Mouse (Mus musculus) hematopoietic stem cell, adult 5-6 weeks (primary cell): ENCODE measurements around the gene Dis3l2. TPM values are rescaled to one million over a fixed set of nuclear protein-coding genes. Genes with fewer than 3 reads are reported as not detected.

ENCODE experiments used
- ATAC-seq, 2 experiments: fragments of 125-278 bp in 1 of 2; replicated peaks in 1 of 2; 2 replicates each; pipeline ENCODE4 v1.8.0; 2016 to 2017; ENCODE audit warnings: inconsistent platforms in 2 of 2, mild to moderate bottlenecking in 2 of 2, moderate number of reproducible peaks in 2 of 2, low read depth in 1 of 2, moderate TSS enrichment in 1 of 2; ENCODE audit not compliant: low FRiP score in 2 of 2, poor library complexity in 2 of 2, severe bottlenecking in 2 of 2, insufficient read depth in 1 of 2, low TSS enrichment in 1 of 2
- total RNA-seq: library from RNA; stranded (forward); fragments of 172-1452, 232-1000 nt; gene quantifications from 2 replicates; pipeline ENCODE4 v1.2.3, GENCODE M21; 2017

The Dis3l2 gene
- total RNA-seq, 1 experiment from 2014 or later = 42.1 TPM

DNA sequence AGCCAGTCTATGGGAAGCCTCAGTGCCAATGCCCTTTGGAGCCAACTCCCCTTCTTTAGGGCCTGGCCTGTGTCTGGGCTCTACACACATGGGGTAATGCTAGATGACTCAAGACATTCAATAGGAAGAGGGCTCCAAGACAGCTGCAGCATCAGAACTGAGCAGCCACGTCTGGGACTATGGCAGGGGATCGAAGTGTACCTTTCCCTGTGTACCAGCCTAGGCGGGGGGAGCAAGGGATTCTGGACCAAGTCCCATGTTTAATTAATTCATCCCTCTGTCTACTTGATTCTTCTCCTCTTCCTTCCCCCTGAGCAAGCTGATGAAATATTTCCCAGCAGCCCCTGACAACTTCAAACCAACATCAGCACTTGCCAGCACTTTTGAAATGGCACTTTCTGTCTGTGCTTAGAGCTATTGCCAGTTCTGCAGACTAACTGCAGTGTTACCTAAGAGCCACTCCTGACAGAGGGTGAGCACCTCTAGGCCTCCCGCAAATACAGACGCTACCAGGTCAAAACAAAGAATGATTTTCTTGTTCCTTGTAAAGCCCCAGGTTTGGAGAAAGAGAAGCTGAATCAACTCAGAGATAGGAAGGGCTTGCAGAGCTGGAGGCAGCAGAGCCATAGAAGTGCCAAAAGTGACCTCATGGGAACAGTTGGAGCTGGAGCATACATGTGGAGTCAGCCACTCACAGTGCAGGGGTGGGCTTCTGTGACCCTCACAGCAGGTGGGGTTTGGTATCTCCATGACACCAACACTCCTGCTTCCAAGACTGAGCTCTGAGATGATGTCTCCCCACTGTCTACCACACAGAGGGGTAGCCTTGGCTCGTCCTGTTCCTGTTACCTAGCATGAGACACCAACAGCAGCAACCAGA lies 319.9 kb downstream of the Dis3l2 start:
- ATAC-seq = no peak

DNA sequence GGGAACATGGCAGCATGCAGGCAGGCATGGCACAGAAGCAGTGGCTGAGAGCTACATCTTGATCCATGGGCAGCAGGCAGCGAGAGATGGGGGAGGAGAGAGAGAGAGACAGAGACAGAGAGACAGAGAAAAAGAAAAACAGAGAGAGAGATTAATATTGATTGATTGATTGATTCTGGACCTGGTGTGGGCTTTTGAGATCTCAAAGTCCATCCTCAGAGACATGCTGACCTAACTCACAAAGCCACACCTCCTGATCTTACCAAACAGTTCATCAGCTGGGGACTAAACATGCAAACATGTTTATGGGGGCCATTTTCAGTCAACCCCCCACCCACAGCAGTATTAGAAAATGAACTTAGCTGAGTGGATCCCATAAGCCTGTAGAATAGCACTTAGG lies 321.4 kb downstream of the Dis3l2 start:
- no peak for ATAC-seq

DNA sequence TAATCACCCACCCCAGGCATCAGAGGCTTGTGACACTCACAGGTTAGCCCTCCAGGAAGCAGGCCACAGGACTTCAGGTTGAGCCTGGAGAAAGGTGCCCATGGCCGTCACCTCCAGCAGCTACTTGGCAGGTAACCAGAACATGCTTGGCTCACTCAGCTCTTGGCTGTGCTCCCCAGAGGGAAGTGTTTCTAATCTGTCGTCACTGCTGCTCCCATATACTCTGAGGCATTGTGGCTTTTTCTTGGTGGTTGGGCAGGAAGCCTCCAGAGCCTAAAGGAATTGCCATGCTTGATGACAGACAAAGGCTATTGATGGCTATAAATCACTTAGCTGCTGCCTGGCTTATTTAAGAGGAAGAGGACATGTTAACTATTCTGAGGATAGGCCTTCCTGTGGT lies 325.2 kb downstream of the Dis3l2 start:
- peak; percentile 64 to 77; a peak in 3 of 4 replicates for ATAC-seq

DNA sequence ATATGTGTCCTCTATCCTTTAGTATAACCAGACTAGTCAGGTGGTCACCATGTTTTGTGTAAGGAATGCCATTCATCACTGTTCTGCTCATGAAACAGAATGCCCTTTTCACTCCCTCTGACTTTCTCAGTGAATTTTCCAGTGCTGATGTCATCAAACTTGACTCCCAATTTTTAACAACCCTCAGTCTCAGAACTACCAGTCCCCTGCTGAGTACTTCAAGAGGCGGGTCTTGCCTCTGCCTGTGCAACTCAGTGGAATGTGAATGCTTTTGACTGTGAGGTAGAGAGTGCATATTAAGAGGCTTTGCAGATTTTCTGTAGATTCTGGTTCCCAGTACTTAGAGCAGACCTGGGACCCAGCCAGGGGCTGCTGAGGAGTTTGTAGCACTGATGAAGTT lies 327.0 kb downstream of the Dis3l2 start:
- ATAC-seq = no peak

DNA sequence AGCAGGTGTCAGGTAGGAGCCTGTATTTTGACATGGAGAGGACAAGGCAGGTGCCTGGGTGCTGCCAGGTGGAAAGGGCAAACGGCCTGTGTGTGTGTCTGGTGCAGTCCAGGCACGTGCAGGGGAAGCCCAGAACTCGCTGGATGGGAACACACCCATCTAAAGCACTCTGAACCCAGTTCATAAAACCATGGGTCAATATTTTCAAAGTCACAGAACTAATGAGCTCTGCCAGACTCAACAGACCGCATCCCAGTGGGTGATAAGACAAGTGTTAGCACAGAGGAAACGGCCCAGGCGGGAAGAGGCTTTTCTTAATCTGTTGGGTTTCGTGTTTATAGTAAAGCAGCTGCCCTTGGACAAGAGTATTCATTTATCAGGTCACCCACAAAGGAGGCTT lies 328.9 kb downstream of the Dis3l2 start:
- no peak for ATAC-seq

DNA sequence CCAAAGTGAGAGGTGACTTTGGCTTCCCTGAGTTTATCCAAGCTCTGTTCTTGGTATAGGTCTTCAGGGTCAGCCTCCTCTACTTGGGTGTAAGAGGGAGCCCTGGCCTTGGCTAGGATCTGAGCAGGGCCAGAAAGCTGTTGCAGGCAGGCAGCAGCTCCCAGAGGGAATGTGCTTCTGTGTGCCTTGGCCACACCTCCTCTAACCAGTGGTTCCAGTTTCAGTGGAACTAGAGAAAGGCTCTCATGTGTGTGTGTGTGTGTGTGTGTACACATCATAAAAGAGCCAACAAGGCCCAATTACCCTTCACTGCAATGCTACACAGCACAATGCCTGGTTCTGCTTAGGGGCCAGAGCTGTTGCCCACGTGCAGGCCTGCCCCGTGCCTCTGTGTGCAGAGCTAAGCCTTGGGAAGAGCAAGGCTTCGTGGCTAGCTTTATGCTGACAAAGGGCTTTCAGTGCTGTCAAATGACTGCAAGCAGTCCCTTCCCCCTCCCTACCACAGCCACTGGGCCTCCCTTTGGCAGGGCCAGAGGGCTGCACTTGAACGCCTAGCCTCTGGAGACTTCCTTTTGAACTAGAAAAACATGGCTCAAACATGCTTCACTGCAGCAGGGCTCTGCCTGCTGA lies 332.0 kb downstream of the Dis3l2 start:
- peak; percentile 34 to 38; a peak in 3 of 4 replicates for ATAC-seq

DNA sequence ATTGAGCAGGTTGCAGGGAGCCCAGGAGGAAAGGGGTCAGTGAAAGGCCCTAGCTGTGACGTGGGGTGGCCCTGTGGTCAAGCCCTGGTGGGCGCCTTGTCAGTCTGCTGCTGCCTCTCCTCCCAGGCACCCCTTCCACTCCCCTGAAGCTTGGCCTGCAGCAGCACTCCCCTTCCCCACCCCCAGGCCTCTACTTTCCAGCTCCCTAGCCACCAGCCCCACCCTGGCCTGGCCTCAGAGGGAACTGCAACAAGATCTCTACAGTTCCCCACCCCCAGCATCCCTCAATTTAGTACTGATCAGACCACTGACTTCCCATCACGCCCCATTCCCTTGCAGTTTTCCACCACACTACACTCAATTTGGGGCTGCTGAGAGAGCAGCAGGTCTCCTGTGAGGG lies 332.7 kb downstream of the Dis3l2 start:
- ATAC-seq = no peak

DNA sequence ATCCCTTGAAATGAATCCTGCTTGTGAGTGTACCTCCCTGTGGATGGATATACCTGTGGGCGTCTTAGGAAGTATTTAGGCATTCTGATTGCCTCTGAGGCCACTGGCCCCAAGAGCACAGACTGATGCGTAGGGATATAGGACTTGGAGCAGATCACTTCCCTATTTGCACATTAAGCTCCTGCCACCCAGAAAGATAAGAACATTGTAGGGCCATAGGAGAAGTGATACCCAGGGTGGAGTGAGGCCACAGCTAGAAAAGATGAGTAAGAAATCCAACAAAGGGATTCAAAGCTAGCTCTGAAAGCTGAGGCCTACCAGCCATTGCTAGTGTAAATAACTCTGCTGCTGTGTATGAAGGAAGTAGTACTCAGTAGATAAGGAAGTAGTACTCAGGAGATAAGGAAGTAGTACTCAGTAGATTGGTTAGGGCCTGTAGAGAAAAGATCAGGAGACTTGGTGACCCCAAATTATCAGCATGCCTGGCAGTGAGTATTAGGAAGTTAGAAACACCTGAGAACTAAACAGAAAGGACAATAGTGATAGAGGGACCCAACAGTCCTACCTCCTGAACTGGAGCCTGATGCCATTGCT lies 335.0 kb downstream of the Dis3l2 start:
- no peak for ATAC-seq

DNA sequence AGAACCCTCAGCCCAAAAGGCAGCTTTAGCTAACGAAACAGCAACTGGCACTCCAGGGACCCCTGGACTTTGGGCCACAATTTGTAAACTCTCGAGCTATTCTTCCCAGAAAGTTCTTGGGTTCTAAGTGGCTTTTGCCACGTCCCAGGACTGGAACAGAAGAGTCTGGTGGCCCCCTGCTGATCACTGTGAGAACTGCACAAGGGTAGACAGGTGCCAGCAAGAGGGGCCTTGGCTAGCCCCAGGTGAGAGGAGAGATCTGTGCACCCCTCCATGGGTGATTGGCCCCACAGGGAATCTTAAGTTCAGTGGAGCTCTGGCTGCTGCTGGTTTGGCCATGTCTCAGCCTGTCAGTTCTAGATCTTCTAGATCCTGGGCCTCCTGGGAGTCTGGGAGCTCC lies 337.5 kb downstream of the Dis3l2 start:
- ATAC-seq = peak; percentile 51 to 54; a peak in 2 of 4 replicates

DNA sequence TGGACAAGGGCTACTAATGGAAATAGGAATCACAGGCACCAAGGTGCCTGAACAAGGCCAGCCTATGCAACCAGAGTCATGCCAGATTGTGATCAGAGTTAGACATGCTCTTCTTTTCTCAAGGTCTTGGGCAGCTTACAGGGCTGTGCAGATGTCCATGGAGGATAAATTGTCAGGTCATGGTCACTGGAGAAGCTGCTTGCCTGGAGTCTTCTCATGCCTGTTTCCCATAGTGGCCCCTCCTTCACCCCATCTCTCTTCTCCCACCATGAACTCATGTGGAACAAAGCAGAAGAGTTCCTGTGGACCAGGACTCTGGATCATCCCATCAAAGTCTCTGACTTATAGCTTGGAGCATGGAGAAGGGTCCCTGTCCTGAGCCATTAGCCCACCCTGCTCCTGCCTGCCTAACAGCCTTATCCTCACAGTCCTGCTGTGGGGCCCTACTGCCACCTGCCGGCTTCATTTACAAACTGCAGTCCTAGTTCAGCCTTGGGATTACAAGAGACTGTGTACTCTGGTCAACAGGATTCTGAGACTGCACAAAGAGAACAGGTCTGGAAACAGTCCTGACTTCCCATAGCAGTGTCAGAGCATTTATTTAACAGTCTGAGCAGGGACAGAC lies 338.3 kb downstream of the Dis3l2 start:
- ATAC-seq = peak; percentile 49 to 62; a peak in 2 of 4 replicates

DNA sequence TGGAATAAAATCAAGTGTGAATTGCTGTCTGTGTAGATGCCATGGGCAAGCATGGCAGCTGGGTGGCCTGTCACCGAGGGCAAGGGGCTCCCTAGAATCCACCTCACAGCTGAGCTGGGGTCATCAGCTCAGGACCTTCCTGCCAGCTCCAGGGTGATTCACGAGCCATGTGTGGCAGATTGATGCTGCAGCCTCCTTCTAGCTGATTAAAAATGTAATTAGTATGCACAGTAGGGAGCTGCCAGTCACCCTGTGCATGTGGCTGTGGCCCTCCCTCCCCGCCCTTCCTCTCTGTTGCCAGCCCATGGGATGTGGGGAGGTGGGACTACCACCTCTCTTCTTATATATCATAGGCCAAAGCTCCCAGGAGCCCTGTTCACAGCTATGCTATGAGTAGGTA lies 346.5 kb downstream of the Dis3l2 start:
- ATAC-seq = no peak

DNA sequence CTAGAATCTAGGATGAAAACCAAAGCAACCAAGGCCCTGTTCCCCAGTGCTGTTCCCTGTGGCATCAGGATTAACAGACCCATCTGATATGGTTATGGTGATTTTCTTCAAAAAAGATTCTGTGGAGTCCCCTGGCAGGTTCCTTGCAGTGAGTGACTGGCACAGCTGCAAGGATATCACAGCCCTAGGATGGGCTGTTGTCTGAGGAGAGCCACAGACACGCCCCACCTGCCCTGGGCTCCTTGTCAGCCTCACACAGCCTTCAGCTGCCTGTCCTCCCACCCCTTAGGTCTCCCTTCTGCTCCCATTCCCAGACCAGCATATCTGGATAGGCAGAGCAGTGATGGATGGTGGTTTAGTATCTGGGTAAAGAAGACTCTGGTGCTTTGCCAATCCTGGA lies 347.1 kb downstream of the Dis3l2 start:
- no peak for ATAC-seq

DNA sequence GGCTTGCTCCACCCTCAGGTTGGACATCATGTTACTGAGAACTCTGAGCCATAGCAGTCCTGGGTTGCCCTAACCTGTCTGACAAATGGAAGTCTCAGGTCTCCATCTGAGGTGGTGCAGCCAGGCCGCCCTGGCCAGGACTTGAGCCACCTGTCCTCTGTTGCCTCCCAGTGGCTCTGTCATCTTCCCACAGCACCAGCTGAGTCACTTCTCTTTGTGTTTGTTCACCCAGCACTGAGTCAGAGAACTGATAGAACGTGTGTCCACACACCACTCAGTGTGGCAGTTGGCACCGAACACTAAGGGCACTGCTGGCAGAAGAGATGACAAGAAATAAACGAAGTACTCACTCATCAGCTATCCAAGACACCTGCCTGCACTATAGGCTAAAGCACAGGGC lies 347.8 kb downstream of the Dis3l2 start:
- no peak for ATAC-seq

DNA sequence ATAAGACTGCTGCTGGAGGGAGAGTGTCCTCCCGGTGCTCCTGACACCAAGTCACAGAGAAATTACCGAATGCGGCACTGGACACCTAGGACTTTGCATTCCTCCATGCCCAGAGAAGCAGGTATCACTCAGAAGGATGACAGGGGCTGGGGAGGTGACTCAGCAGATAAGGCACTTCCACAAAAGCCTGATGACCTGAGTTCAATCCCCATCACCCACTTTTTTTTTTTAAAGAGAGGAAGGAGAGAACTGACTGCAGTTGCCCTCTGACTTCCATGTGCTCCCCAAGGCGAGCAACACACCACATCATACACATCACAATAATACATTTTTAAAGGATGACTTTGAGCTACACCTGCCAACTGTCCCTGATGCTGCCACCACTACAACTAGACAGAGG lies 353.5 kb downstream of the Dis3l2 start:
- no peak for ATAC-seq

DNA sequence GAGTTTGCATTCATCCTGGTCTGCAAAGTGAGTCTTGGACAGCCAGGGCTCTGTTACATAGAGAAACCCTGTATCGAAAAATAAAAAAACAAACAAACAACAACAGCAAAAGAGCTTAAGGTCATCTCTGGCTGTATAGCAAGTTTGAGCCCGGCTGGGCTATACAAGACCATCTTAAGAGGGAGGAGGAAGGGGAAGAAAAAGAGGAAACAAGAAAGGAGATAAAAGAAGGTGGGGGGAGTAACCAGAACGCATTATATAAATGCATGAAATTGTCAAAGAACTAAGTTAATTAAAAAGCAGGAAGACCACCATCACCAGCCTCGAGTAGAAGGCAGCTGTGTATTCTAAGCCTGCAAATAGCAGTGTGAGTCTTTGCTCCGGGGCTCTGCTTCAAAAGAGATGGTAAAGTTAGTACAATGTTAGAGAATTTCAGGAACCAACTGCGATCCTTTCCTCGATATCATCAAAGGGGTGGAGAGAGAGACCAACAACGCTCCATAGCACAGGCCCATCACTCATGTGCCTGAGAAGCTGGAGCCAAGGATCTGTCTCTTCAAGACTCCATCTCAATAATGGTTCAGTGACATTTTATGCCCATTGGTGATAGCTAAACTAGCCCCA lies 355.5 kb downstream of the Dis3l2 start:
- ATAC-seq = no peak

DNA sequence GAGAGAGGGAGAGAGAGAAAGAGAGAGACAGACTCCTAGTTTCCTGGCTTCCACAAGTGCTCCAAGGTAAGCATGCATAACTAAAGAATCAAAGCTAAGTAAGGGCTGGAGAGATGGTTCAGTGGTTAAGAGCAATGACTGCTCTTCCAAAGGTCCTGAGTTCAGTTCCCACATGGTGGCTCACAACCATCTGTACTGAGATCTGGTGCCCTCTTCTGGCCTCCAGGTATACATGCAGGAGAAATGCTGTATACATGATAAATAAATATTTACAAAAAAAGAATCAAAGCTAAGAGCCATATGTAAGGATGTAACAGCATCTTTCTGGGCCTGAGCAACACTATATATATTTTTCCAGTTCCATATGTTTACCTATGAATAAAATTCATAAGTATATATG lies 357.3 kb downstream of the Dis3l2 start:
- no peak for ATAC-seq

DNA sequence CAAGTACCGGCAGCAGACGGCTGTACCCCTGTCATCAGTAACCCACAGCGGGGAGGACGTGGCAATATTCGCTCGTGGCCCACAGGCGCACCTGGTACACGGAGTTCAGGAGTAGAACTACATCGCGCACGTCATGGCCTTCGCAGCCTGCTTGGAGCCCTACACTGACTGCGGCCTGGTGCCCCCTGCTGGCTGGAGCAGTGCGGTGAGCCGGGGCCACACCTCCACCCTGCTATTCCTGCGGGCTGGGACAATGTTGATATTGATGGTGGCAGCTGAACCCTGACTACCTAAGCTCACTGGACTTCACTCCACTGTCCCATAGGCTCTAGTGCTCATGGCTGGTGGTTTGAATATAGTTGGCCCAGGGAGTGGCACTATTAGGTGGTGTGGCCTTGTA lies 367.1 kb downstream of the Dis3l2 start:
- peak; percentile 72 to 77 for ATAC-seq

DNA sequence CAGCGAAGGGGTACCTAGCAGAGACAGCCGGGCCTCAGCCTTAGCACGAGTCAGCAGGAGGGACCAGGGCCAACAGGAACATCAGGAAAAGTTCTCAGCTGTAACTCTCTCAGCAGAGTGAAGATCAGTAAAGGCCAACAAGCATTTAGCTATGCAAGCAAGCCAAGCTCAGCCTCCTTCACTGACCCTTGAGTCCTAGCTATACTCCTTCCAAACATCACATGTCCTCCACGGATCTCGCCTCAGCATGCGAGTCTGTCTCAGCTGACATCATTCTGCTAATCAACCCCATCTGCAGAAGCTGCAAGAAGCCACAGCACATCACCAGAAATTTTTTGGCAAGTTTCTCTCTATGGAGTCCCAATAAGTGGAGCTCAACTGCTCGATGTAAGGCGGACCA lies 370.2 kb downstream of the Dis3l2 start:
- ATAC-seq = no peak
